Mouse (Mus musculus): ENCODE measurements around the gene Slc11a2. TPM values are rescaled to one million over a fixed set of nuclear protein-coding genes. Genes with fewer than 3 reads are reported as not detected.

The Slc11a2 gene
- polyA plus RNA-seq, 1 experiment, result 37.6 TPM

DNA sequence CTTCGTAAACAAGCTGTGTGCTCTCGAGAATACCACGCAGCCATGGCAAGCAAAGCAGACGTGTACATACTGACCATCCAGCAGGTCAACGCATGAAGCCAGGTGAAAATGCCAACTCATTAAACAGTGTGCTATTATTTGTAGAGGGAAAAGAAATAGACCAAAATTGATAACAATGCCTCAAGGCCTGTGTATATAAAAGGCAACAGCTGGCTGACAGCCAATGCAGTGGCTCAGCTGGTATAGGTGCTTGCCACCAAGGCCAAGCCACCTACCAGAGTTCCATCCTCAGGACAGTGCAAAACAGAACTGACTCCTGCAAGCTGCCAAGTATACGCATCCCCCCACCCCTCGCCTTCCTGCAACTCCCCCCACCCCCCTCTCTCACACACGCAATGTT is 9.2 kb downstream of the Slc11a2 start:
- no peak for DNase-seq (ENCODE audit: low read depth)
- TF ChIP-seq CTCF (IDR thresholded peaks at IDR 0.05; ENCODE audit: borderline replicate concordance, extremely low read depth, insufficient read depth, insufficient read length) (no peak), POLR2A (IDR thresholded peaks at IDR 0.05; ENCODE audit: borderline replicate concordance, extremely low read depth, insufficient read depth, insufficient read length, poor library complexity, severe bottlenecking) (no peak)

GRCm38 (mm10) chr15:100414942-100415341 is 9.9 kb downstream of the Slc11a2 start:
- DNase-seq (ENCODE audit: low read depth), result no peak
- TF ChIP-seq CTCF (IDR thresholded peaks at IDR 0.05; ENCODE audit: borderline replicate concordance, extremely low read depth, insufficient read depth, insufficient read length), result no peak
- no peak for TF ChIP-seq POLR2A (IDR thresholded peaks at IDR 0.05; ENCODE audit: borderline replicate concordance, extremely low read depth, insufficient read depth, insufficient read length, poor library complexity, severe bottlenecking)

DNA sequence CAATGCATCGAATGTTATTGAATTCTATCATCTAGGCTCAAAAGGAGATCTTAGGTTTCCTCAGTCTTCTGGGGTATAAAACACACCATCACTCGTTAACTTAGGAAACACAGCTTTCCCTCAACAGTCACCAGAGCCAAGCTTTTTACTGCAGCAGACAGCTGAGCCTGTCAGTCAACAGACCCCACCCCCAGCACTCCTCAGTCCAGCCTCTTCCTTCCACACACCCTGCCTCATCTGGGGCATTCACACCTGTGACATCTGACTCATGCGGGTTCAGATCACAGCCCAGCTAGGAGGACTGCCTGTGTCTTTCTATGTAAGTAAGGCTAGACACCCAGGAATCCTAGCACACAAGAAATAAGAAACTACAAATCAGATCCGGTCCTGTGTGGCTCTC is 10.9 kb downstream of the Slc11a2 start:
- DNase-seq (ENCODE audit: low read depth), result no peak
- TF ChIP-seq POLR2A (IDR thresholded peaks at IDR 0.05; ENCODE audit: borderline replicate concordance, extremely low read depth, insufficient read depth, insufficient read length, poor library complexity, severe bottlenecking) (no peak), CTCF (IDR thresholded peaks at IDR 0.05; ENCODE audit: borderline replicate concordance, extremely low read depth, insufficient read depth, insufficient read length) (no peak)

DNA sequence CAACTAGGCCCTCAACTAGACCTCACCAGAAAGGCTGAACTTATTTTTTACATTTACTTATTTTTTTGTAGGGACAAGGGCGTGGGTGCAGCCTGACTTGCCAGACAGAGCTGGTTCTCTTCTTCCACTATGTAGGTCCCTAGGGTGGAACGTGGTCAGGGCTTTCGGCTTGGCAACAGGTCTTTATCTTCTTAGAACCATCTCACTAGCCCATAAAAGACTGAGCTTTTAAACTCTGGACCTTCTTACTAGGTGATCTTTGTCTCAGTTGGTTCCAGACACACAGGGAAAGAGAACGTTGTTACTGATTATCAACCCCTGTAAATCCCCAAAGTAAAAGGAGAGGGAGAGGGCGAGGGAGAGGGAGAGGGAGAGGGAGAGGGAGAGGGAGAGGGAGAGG is 11.6 kb downstream of the Slc11a2 start:
- TF ChIP-seq CTCF (IDR thresholded peaks at IDR 0.05; ENCODE audit: borderline replicate concordance, extremely low read depth, insufficient read depth, insufficient read length) (no peak), POLR2A (IDR thresholded peaks at IDR 0.05; ENCODE audit: borderline replicate concordance, extremely low read depth, insufficient read depth, insufficient read length, poor library complexity, severe bottlenecking) (no peak)
- no peak for DNase-seq (ENCODE audit: low read depth)

GRCm38 (mm10) chr15:100411731-100412130 is 13.1 kb downstream of the Slc11a2 start:
- no peak for TF ChIP-seq POLR2A (IDR thresholded peaks at IDR 0.05; ENCODE audit: borderline replicate concordance, extremely low read depth, insufficient read depth, insufficient read length, poor library complexity, severe bottlenecking)
- no peak for TF ChIP-seq CTCF (IDR thresholded peaks at IDR 0.05; ENCODE audit: borderline replicate concordance, extremely low read depth, insufficient read depth, insufficient read length)
- no peak for DNase-seq (ENCODE audit: low read depth)

DNA sequence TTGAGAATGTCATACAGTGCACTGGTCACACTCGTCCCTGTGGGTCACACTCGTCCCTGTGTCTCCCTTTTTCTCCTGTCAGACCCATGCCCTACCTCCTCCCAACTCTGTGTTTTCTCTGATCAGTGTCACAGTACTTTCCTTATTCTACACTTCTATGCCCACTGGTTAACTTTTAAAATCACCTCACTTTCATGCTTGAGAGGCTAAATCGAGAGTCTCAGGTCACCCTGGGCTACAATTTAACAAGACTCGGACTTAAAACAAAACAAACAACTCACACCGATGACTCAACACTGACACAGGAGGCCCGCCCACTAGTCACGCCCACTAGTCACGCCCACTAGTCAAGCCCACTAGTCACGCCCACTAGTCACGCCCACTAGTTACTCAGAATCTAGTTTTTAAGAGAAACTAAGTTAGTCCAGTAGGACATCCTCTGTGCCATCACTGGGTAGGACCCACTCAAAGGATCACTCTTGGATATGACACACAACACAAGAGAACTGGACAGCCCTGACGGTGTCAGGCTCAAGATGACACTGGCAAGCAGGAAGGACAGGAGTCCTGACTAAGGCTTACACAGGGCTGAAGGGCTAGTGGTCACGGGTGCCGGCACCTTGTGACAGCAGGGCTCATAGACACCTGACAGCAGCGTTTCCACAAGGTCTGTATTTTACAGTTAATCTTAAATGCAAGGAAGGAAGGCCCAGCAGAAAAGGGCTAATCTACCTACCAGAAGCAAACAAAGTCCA is 13.8 kb downstream of the Slc11a2 start:
- TF ChIP-seq POLR2A (IDR thresholded peaks at IDR 0.05; ENCODE audit: borderline replicate concordance, extremely low read depth, insufficient read depth, insufficient read length, poor library complexity, severe bottlenecking), result no peak
- no peak for TF ChIP-seq CTCF (IDR thresholded peaks at IDR 0.05; ENCODE audit: borderline replicate concordance, extremely low read depth, insufficient read depth, insufficient read length)
- no peak for DNase-seq (ENCODE audit: low read depth)

DNA sequence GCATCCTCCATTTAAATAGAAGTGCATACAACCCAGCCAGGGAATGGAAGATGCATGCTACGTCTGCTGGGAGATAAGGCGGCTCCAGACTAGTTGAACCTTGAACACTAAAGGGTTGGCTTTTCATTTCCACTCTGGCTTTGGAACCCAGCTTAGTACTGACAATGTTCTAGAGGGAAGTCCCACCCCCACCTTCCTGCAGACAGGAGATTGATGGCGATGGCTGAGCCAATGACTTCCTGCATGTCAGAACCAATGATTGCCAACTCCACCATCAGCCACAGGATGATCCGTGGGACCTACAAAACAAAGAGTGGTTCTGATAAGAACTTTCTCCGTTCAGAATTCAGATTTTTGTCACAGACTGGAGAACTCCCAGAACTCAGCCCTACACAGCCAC is 18.8 kb downstream of the Slc11a2 start:
- TF ChIP-seq POLR2A (IDR thresholded peaks at IDR 0.05; ENCODE audit: borderline replicate concordance, extremely low read depth, insufficient read depth, insufficient read length, poor library complexity, severe bottlenecking), result no peak
- TF ChIP-seq CTCF (IDR thresholded peaks at IDR 0.05; ENCODE audit: borderline replicate concordance, extremely low read depth, insufficient read depth, insufficient read length), result no peak
- no peak for DNase-seq (ENCODE audit: low read depth)

DNA sequence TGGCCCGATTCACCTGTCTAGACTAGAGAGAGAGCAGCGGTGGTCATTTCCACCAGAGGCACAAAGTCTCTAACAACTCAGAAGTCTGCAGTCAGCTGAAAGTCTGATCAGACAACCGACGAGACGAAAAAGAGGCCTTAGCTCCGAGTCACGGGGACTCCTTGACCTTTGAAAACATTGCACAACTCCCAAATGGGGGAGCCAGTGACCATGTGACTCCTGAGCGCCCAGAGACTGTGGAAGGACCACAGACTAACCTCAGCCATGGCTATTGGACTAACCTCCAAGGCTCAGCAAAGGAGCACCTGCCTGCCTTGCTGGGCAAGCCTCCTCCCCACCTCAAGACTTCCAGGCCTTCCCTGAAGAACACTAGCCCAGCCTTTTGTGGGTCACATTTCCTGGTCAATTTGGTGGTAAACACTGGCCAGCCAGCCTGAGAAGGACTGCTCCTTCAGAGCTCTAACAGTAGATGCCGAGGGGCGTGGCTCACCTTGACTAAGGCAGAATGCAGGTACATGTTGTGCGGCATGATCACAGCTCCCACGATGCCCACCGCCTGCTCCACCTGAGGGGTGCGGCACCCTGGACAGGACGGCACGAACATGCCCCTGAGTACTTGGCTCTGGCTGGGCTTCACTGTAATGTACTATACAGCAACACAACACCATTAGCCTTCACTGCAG is 21.4 kb downstream of the Slc11a2 start:
- DNase-seq (ENCODE audit: low read depth), result no peak
- TF ChIP-seq POLR2A (IDR thresholded peaks at IDR 0.05; ENCODE audit: borderline replicate concordance, extremely low read depth, insufficient read depth, insufficient read length, poor library complexity, severe bottlenecking), result no peak
- TF ChIP-seq CTCF (IDR thresholded peaks at IDR 0.05; ENCODE audit: borderline replicate concordance, extremely low read depth, insufficient read depth, insufficient read length), result no peak

GRCm38 (mm10) chr15:100402798-100403197 is 22.1 kb downstream of the Slc11a2 start:
- DNase-seq (ENCODE audit: low read depth), result no peak
- TF ChIP-seq POLR2A (IDR thresholded peaks at IDR 0.05; ENCODE audit: borderline replicate concordance, extremely low read depth, insufficient read depth, insufficient read length, poor library complexity, severe bottlenecking) (no peak), CTCF (IDR thresholded peaks at IDR 0.05; ENCODE audit: borderline replicate concordance, extremely low read depth, insufficient read depth, insufficient read length) (no peak)

DNA sequence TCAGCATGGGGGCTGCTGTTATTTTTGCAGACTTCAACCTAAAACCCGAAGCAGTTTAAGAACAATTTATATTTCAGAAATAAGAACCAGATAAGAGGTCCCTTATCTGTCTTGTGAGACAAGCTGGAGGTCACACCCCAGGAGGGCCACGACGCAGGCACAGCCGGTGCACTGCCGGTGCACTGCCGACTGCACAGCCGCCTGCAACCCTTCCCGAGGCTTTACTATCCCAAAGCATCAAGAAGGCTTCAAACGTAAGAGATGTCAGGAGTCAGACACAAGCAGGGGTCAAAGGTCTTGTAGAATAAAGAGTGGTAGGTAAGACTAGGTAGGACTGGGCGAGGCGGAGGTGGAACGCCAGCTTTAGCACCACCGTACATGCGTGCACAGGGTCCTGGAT is 22.5 kb downstream of the Slc11a2 start:
- TF ChIP-seq POLR2A (IDR thresholded peaks at IDR 0.05; ENCODE audit: borderline replicate concordance, extremely low read depth, insufficient read depth, insufficient read length, poor library complexity, severe bottlenecking) (no peak), CTCF (IDR thresholded peaks at IDR 0.05; ENCODE audit: borderline replicate concordance, extremely low read depth, insufficient read depth, insufficient read length) (no peak)
- no peak for DNase-seq (ENCODE audit: low read depth)

DNA sequence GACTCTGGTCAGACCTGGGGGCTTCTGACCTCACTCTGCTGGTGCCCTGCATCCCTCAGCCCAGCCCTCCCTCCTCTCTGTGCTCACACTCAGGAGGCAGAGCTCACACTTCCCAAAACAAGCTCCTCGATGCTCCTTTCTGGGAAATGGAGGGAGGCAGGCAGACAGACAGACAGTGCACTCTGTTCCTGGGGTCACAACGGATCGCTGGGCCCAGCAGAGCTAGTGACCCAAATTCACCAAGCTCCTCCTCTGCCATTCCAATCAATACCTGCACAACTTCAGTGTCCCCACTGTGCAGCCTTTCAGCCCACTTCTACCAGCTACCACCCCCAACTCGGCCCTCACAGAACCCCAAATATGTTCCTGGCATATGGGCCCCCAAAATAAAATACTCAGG is 23.1 kb downstream of the Slc11a2 start:
- TF ChIP-seq POLR2A (IDR thresholded peaks at IDR 0.05; ENCODE audit: borderline replicate concordance, extremely low read depth, insufficient read depth, insufficient read length, poor library complexity, severe bottlenecking) (no peak), CTCF (IDR thresholded peaks at IDR 0.05; ENCODE audit: borderline replicate concordance, extremely low read depth, insufficient read depth, insufficient read length) (no peak)
- DNase-seq (ENCODE audit: low read depth), result no peak
